25 mouse cellular contexts compared by ENCODE assay signal in genomic region chr15:88626886-88627488, GRCm38 (mm10). TPM values are rescaled to one million over a fixed set of nuclear protein-coding genes. Genes with fewer than 3 reads are reported as not detected.
"Had no signal": no experiment of that assay in that cellular context is flagged by ENCODE, and none has a peak within 500 bp of the region (broad histone marks: within the 10 kb centered on the region; RNA-seq: fewer than 3 reads in every experiment).

No protein-coding gene starts in this region.

- H3K27me3 ChIP-seq: neural tube, embryonic 12.5 days; neural tube, embryonic 13.5 days; neural tube, embryonic 15.5 days; stomach, embryonic 15.5 days had no signal

- H3K27ac ChIP-seq: neural tube, embryonic 12.5 days; neural tube, embryonic 13.5 days; neural tube, embryonic 15.5 days; stomach, embryonic 15.5 days; stomach, postnatal 0 days had no signal

- H3K4me1 ChIP-seq: neural tube, embryonic 12.5 days; neural tube, embryonic 13.5 days; neural tube, embryonic 15.5 days; stomach, embryonic 15.5 days had no signal

- DNase-seq: retina, postnatal 1 day; right cerebral cortex, adult 18-20 months; right cerebral cortex, postnatal 25 days; right cerebral cortex, postnatal 4 days; spleen, adult 18-20 months; thymus, adult 18-20 months; thymus, adult 2 months; thymus, postnatal 14 days; thymus, postnatal 25 days; thymus, postnatal 36 days; thymus, postnatal 4 days had no signal

- H3K9ac ChIP-seq: neural tube, embryonic 12.5 days; neural tube, embryonic 13.5 days; neural tube, embryonic 15.5 days; stomach, embryonic 15.5 days had no signal

- H3K9me3 ChIP-seq: neural tube, embryonic 12.5 days; neural tube, embryonic 13.5 days; neural tube, embryonic 15.5 days; stomach, embryonic 15.5 days had no signal

- H3K36me3 ChIP-seq: neural tube, embryonic 12.5 days; neural tube, embryonic 13.5 days; neural tube, embryonic 15.5 days; stomach, embryonic 15.5 days had no signal

- H3K4me3 ChIP-seq: neural tube, embryonic 12.5 days; neural tube, embryonic 13.5 days; neural tube, embryonic 15.5 days; stomach, embryonic 15.5 days had no signal

RNA-seq across cellular contexts. Expression of gene Zdhhc25, which starts 26.9 kb away (rescaled TPM):
- total RNA-seq: neutrophil, adult 5-6 weeks had no signal
- polyA plus RNA-seq: neural tube, embryonic 11.5 days; neural tube, embryonic 12.5 days; neural tube, embryonic 13.5 days; neural tube, embryonic 14.5 days; neural tube, embryonic 15.5 days; small intestine, adult 2 months; spleen, adult 2 months; stomach, embryonic 14.5 days; stomach, embryonic 15.5 days; stomach, embryonic 16.5 days; stomach, postnatal 0 days; thymus, adult 2 months; thymus, postnatal 0 days; urinary bladder, adult 2 months had no signal
